Mouse (Mus musculus): ENCODE measurements at regions not wholly inside any gene's neighbourhood (a gene's known extent, or its start where the extent isn't known, plus 50 kb on each side); places are given as distances from the start of the nearest gene placed in this dataset.

DNA sequence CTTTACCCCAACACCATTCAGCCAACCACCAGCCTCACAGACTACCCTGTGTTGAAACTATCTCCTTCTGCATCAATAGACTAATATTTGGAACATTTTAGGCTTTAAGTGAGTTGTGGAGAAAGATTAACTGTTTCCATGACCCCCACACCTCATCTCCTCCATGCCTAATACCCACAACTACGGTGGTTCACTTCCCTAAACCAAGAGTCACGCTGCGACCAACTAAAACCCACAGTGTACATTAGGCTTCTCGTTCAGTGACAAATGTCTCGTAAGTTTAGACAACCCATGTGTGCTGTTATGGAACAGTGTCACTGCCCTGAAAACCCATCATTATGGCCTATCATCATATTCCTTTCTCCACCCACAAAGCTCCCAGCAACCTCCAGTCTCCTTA is 381.3 kb upstream of the Runx1 start:
- no peak for TF ChIP-seq TAL1 (conservative IDR thresholded peaks at IDR 0.05; ENCODE audit: low read depth, low read length)
- TF ChIP-seq CTCF (IDR thresholded peaks at IDR 0.05; ENCODE audit: low read depth, low read length) = no peak
- no peak for TF ChIP-seq GATA1 (IDR thresholded peaks at IDR 0.05; ENCODE audit: borderline replicate concordance, low read length)
